Mouse (Mus musculus): Measurements from ENCODE around the gene Cecr2. TPM values are rescaled to one million over a fixed set of nuclear protein-coding genes. Genes with fewer than 3 reads are reported as not detected.
"Not testable (repeated sequence)": the region's sequence is repeated elsewhere in the genome, so short reads cannot be mapped to it uniquely, and the experiment has no call there.

Cecr2 gene
- total RNA-seq (2021): 1 to 10 TPM; 2.3 to 3.0 TPM
- long read RNA-seq, experiment 1, partial matches to known transcripts: 1 of 1 reads
- long read RNA-seq, experiment 1, other reads (novel, unspliced or antisense): 0 of 1 reads
- long read RNA-seq, experiment 2, partial matches to known transcripts: 0 of 1 reads
- long read RNA-seq, experiment 2, other reads (novel, unspliced or antisense): 1 of 1 reads

GRCm38 (mm10) chr6:120665816-120666760, at the start of gene Cecr2:
Gene Cecr2, plus strand, starts transcription at chr6:120666369.
- intact Hi-C loops (cut with DNase I): loop anchor here (2.0 kb wide), 1 partner anchor 127 kb away; no protein-coding TSS in a partner anchor
- DNase-seq (ENCODE audit: low spot score in 2 of 2): peak; percentile 48 to 61

- intact Hi-C loops (cut with DNase I): no loop called here
- no peak for DNase-seq (ENCODE audit: low spot score in 2 of 2)
Observed at GRCm38 (mm10) chr6:120617586-120617985, 48.6 kb upstream of the Cecr2 start.

- intact Hi-C loops (cut with DNase I): no loop called here
- DNase-seq (ENCODE audit: low spot score in 2 of 2): no peak
Observed at GRCm38 (mm10) chr6:120618518-120619402, 47.4 kb upstream of the Cecr2 start.

- no peak for DNase-seq (ENCODE audit: low spot score in 2 of 2)
- intact Hi-C loops (cut with DNase I): no loop called here
Observed at GRCm38 (mm10) chr6:120620193-120620592, 46.0 kb upstream of the Cecr2 start.

- DNase-seq (ENCODE audit: low spot score in 2 of 2): no peak
- intact Hi-C loops (cut with DNase I): no loop called here
Observed at GRCm38 (mm10) chr6:120625081-120625480, 41.1 kb upstream of the Cecr2 start.

GRCm38 (mm10) chr6:120627096-120627495, 39.1 kb upstream of the Cecr2 start:
- intact Hi-C loops (cut with DNase I): no loop called here

GRCm38 (mm10) chr6:120628963-120629362, 37.2 kb upstream of the Cecr2 start:
- DNase-seq (ENCODE audit: low spot score in 2 of 2): peak in 1 of 2 experiments; percentile 8
- intact Hi-C loops (cut with DNase I): no loop called here

More at GRCm38 (mm10) chr6:120627096-120627495, 39.1 kb upstream of the Cecr2 start:
- DNase-seq (ENCODE audit: low spot score in 2 of 2): no peak

- intact Hi-C loops (cut with DNase I): no loop called here
- DNase-seq (ENCODE audit: low spot score in 2 of 2): no peak
Observed at GRCm38 (mm10) chr6:120635391-120636028, 30.7 kb upstream of the Cecr2 start.

- no peak for DNase-seq (ENCODE audit: low spot score in 2 of 2)
- intact Hi-C loops (cut with DNase I): no loop called here
Observed at GRCm38 (mm10) chr6:120639547-120639946, 26.6 kb upstream of the Cecr2 start.

GRCm38 (mm10) chr6:120641866-120642378, 24.2 kb upstream of the Cecr2 start:
- intact Hi-C loops (cut with DNase I): no loop called here
- no peak for DNase-seq (ENCODE audit: low spot score in 2 of 2)

GRCm38 (mm10) chr6:120643776-120644175, 22.4 kb upstream of the Cecr2 start:
- intact Hi-C loops (cut with DNase I): no loop called here
- no peak for DNase-seq (ENCODE audit: low spot score in 2 of 2)

GRCm38 (mm10) chr6:120644346-120645299, 21.5 kb upstream of the Cecr2 start:
- DNase-seq (ENCODE audit: low spot score in 2 of 2): no peak
- intact Hi-C loops (cut with DNase I): no loop called here

- intact Hi-C loops (cut with DNase I): not testable (repeated sequence)
Observed at GRCm38 (mm10) chr6:120647246-120648028, 18.7 kb upstream of the Cecr2 start.

GRCm38 (mm10) chr6:120648205-120648604, 18.0 kb upstream of the Cecr2 start:
- intact Hi-C loops (cut with DNase I): no loop called here
- no peak for DNase-seq (ENCODE audit: low spot score in 2 of 2)

More at GRCm38 (mm10) chr6:120647246-120648028, 18.7 kb upstream of the Cecr2 start:
- not testable (repeated sequence) for DNase-seq (ENCODE audit: low spot score in 2 of 2)

- DNase-seq (ENCODE audit: low spot score in 2 of 2): no peak
Observed at GRCm38 (mm10) chr6:120652666-120653065, 13.5 kb upstream of the Cecr2 start.

GRCm38 (mm10) chr6:120655702-120656101, 10.5 kb upstream of the Cecr2 start:
- no peak for DNase-seq (ENCODE audit: low spot score in 2 of 2)

More at GRCm38 (mm10) chr6:120652666-120653065, 13.5 kb upstream of the Cecr2 start:
- intact Hi-C loops (cut with DNase I): no loop called here

GRCm38 (mm10) chr6:120658848-120659247, 7.3 kb upstream of the Cecr2 start:
- DNase-seq (ENCODE audit: low spot score in 2 of 2): no peak
- intact Hi-C loops (cut with DNase I): no loop called here

More at GRCm38 (mm10) chr6:120655702-120656101, 10.5 kb upstream of the Cecr2 start:
- intact Hi-C loops (cut with DNase I): no loop called here

Measured in left cerebral cortex, postnatal 14 days (tissue).